Mouse (Mus musculus): ENCODE data around the gene Krtap10-10. TPM values are rescaled to one million over a fixed set of nuclear protein-coding genes. Genes with fewer than 3 reads are reported as not detected.
"Not testable (repeated sequence)": the region's sequence is repeated elsewhere in the genome, so short reads cannot be mapped to it uniquely, and the experiment has no call there.

Gene Krtap10-10
- polyA plus RNA-seq (2015; fragmentation: Nextera tagmentation; extraction: Ambion mirVana): not detected in 2 replicates

GRCm38 (mm10) chr10:77835647-77836046 lies at the start of gene Krtap10-10:
Gene Krtap10-10, plus strand, starts transcription at chr10:77835947.
- no peak within 1 kb of the TSS for H3K4me3 ChIP-seq (replicated peaks)
- no peaks in the 10 kb centered on the region for H3K4me1 ChIP-seq (replicated peaks)
- WGBS (ENCODE audit: insufficient replicate concordance): 53% methylated on average over 9 of the region's 9 CpGs
- DNase-seq: no peak
- H3K9ac ChIP-seq: no peak within 1 kb of the TSS
- H3K9me3 ChIP-seq (replicated peaks): no peaks in the 10 kb centered on the region
- H3K27ac ChIP-seq: no peak within 1 kb of the TSS
- no peaks in the 10 kb centered on the region for H3K36me3 ChIP-seq
- H3K27me3 ChIP-seq: no peaks in the 10 kb centered on the region
- H3K4me2 ChIP-seq: no peak within 1 kb of the TSS
- ATAC-seq (ENCODE audit: low read depth): no peak

GRCm38 (mm10) chr10:77787876-77788275 lies 47.9 kb upstream of the Krtap10-10 start, which contains the start of gene Gm7137:
Gene Gm7137, minus strand, starts transcription at chr10:77788200.
- H3K9ac ChIP-seq; DNase-seq; H3K36me3 ChIP-seq; H3K27me3 ChIP-seq; H3K27ac ChIP-seq; H3K4me1 ChIP-seq (replicated peaks); ATAC-seq (ENCODE audit: low read depth); H3K9me3 ChIP-seq (replicated peaks); H3K4me3 ChIP-seq (replicated peaks); H3K4me2 ChIP-seq: not testable (repeated sequence)
- 30% methylated on average over 1 of the region's 1 CpGs for WGBS (ENCODE audit: insufficient replicate concordance)

- ATAC-seq (ENCODE audit: low read depth): no peak
Observed at GRCm38 (mm10) chr10:77788621-77789020, 47.1 kb upstream of the Krtap10-10 start.

GRCm38 (mm10) chr10:77794976-77795375 lies 40.8 kb upstream of the Krtap10-10 start, which contains the start of gene Gm9639:
Gene Gm9639, minus strand, starts transcription at chr10:77795076.
- no peaks in the 10 kb centered on the region for H3K36me3 ChIP-seq
- no peaks in the 10 kb centered on the region for H3K4me1 ChIP-seq (replicated peaks)
- ATAC-seq (ENCODE audit: low read depth) (no peak), DNase-seq (no peak)
- no peaks in the 10 kb centered on the region for H3K27me3 ChIP-seq
- H3K9me3 ChIP-seq (replicated peaks): no peaks in the 10 kb centered on the region
- 54% methylated on average over 2 of the region's 2 CpGs for WGBS (ENCODE audit: insufficient replicate concordance)
- no peak within 1 kb of the TSS for H3K9ac ChIP-seq
- H3K4me3 ChIP-seq (replicated peaks): no peak within 1 kb of the TSS
- H3K27ac ChIP-seq: no peak within 1 kb of the TSS
- H3K4me2 ChIP-seq: no peak within 1 kb of the TSS

More at GRCm38 (mm10) chr10:77788621-77789020, 47.1 kb upstream of the Krtap10-10 start:
- no peak overlapping the region for H3K9ac ChIP-seq
- H3K4me2 ChIP-seq: no peak overlapping the region
- H3K9me3 ChIP-seq (replicated peaks): no peaks in the 10 kb centered on the region
- H3K36me3 ChIP-seq: no peaks in the 10 kb centered on the region
- 55% methylated on average over 2 of the region's 2 CpGs for WGBS (ENCODE audit: insufficient replicate concordance)
- H3K27ac ChIP-seq: no peak overlapping the region
- H3K27me3 ChIP-seq: no peaks in the 10 kb centered on the region
- no peak overlapping the region for H3K4me3 ChIP-seq (replicated peaks)
- DNase-seq: no peak
- no peaks in the 10 kb centered on the region for H3K4me1 ChIP-seq (replicated peaks)

GRCm38 (mm10) chr10:77797677-77798076 lies 38.1 kb upstream of the Krtap10-10 start:
- WGBS (ENCODE audit: insufficient replicate concordance): 29% methylated on average over 3 of the region's 3 CpGs
- Histone ChIP-seq H3K27ac (no peak overlapping the region), H3K9ac (no peak overlapping the region), H3K9me3 (replicated peaks) (no peaks in the 10 kb centered on the region), H3K4me1 (replicated peaks) (no peaks in the 10 kb centered on the region), H3K36me3 (no peaks in the 10 kb centered on the region), H3K27me3 (no peaks in the 10 kb centered on the region), H3K4me3 (replicated peaks) (no peak overlapping the region), H3K4me2 (no peak overlapping the region)
- no peak for DNase-seq
- ATAC-seq (ENCODE audit: low read depth): no peak

- H3K4me2 ChIP-seq; H3K9ac ChIP-seq; H3K4me3 ChIP-seq (replicated peaks); H3K9me3 ChIP-seq (replicated peaks); H3K27ac ChIP-seq; H3K36me3 ChIP-seq; H3K4me1 ChIP-seq (replicated peaks); H3K27me3 ChIP-seq; DNase-seq; ATAC-seq (ENCODE audit: low read depth): not testable (repeated sequence)
- 36% methylated on average over 3 of the region's 3 CpGs for WGBS (ENCODE audit: insufficient replicate concordance)
Observed at GRCm38 (mm10) chr10:77798164-77798920, 37.4 kb upstream of the Krtap10-10 start.

GRCm38 (mm10) chr10:77798921-77799508 lies 36.7 kb upstream of the Krtap10-10 start, which contains the start of gene Gm19668:
Gene Gm19668, minus strand, starts transcription at chr10:77799133.
- Histone ChIP-seq H3K4me1 (replicated peaks) (no peaks in the 10 kb centered on the region), H3K4me3 (replicated peaks) (no peak within 1 kb of the TSS), H3K27me3 (no peaks in the 10 kb centered on the region), H3K27ac (no peak within 1 kb of the TSS), H3K9me3 (replicated peaks) (no peaks in the 10 kb centered on the region), H3K9ac (no peak within 1 kb of the TSS), H3K36me3 (no peaks in the 10 kb centered on the region), H3K4me2 (no peak within 1 kb of the TSS)
- ATAC-seq (ENCODE audit: low read depth) (no peak), DNase-seq (no peak)
- WGBS (ENCODE audit: insufficient replicate concordance): 41% methylated on average over 8 of the region's 8 CpGs

- H3K27ac ChIP-seq: no peak overlapping the region
- H3K27me3 ChIP-seq: no peaks in the 10 kb centered on the region
- no peak overlapping the region for H3K4me2 ChIP-seq
- no peaks in the 10 kb centered on the region for H3K36me3 ChIP-seq
- no peak overlapping the region for H3K4me3 ChIP-seq (replicated peaks)
- no peaks in the 10 kb centered on the region for H3K9me3 ChIP-seq (replicated peaks)
- ATAC-seq (ENCODE audit: low read depth) (no peak), DNase-seq (no peak)
- H3K4me1 ChIP-seq (replicated peaks): no peaks in the 10 kb centered on the region
- no peak overlapping the region for H3K9ac ChIP-seq
- 32% methylated on average over 3 of the region's 3 CpGs for WGBS (ENCODE audit: insufficient replicate concordance)
Observed at GRCm38 (mm10) chr10:77804095-77804494, 31.7 kb upstream of the Krtap10-10 start.

GRCm38 (mm10) chr10:77811743-77812142 lies 24.0 kb upstream of the Krtap10-10 start, which contains the start of gene Gm9507:
Gene Gm9507, minus strand, starts transcription at chr10:77811843.
- no peak for DNase-seq
- Histone ChIP-seq H3K9me3 (replicated peaks) (no peaks in the 10 kb centered on the region), H3K4me1 (replicated peaks) (no peaks in the 10 kb centered on the region), H3K36me3 (no peaks in the 10 kb centered on the region), H3K27ac (no peak within 1 kb of the TSS), H3K27me3 (no peaks in the 10 kb centered on the region), H3K4me2 (no peak within 1 kb of the TSS), H3K9ac (no peak within 1 kb of the TSS), H3K4me3 (replicated peaks) (no peak within 1 kb of the TSS)
- no peak for ATAC-seq (ENCODE audit: low read depth)
- WGBS (ENCODE audit: insufficient replicate concordance): 62% methylated on average over 5 of the region's 5 CpGs

GRCm38 (mm10) chr10:77814382-77814781 lies 21.4 kb upstream of the Krtap10-10 start, which contains the start of gene Gm2696:
Gene Gm2696, plus strand, starts transcription at chr10:77814682.
- no peak within 1 kb of the TSS for H3K9ac ChIP-seq
- ATAC-seq (ENCODE audit: low read depth) (no peak), DNase-seq (no peak)
- no peak within 1 kb of the TSS for H3K4me3 ChIP-seq (replicated peaks)
- no peaks in the 10 kb centered on the region for H3K36me3 ChIP-seq
- H3K4me1 ChIP-seq (replicated peaks): no peaks in the 10 kb centered on the region
- no peak within 1 kb of the TSS for H3K27ac ChIP-seq
- no peaks in the 10 kb centered on the region for H3K9me3 ChIP-seq (replicated peaks)
- WGBS (ENCODE audit: insufficient replicate concordance): 29% methylated on average over 4 of the region's 4 CpGs
- no peak within 1 kb of the TSS for H3K4me2 ChIP-seq
- no peaks in the 10 kb centered on the region for H3K27me3 ChIP-seq

GRCm38 (mm10) chr10:77815514-77815913 lies 20.2 kb upstream of the Krtap10-10 start:
- no peak for ATAC-seq (ENCODE audit: low read depth)
- Histone ChIP-seq H3K4me2 (no peak overlapping the region), H3K4me1 (replicated peaks) (no peaks in the 10 kb centered on the region), H3K4me3 (replicated peaks) (no peak overlapping the region), H3K36me3 (no peaks in the 10 kb centered on the region), H3K9me3 (replicated peaks) (no peaks in the 10 kb centered on the region), H3K27me3 (no peaks in the 10 kb centered on the region), H3K27ac (no peak overlapping the region), H3K9ac (no peak overlapping the region)
- WGBS (ENCODE audit: insufficient replicate concordance): 24% methylated on average over 5 of the region's 5 CpGs
- peak; percentile 9 for DNase-seq

Measured in liver, embryonic 13.5 days (tissue).